8 mouse cellular contexts compared by ENCODE assay signal in genomic region chr3:95161041-95161551, GRCm38 (mm10). TPM values are rescaled to one million over a fixed set of nuclear protein-coding genes. Genes with fewer than 3 reads are reported as not detected.
DNase-seq lines count a peak whose midpoint lies in the region; ATAC-seq and TF ChIP-seq lines count a peak whose summit lies in the region.

No protein-coding gene starts in this region.

- no peak for TF ChIP-seq CTCF in kidney, postnatal 0 days (IDR thresholded peaks at IDR 0.05; ENCODE audit: low read depth)

- peak overlapping the region; percentile 61 for H3K9ac ChIP-seq in kidney, postnatal 0 days (ENCODE audit: low read depth, low read length)
- peak overlapping the region; percentile 89 for H3K9ac ChIP-seq in forebrain, embryonic 13.5 days

- no peaks in the 10 kb centered on the region for H3K36me3 ChIP-seq in kidney, postnatal 0 days (ENCODE audit: insufficient read depth, low read length)
- peaks cover 22% of the 10 kb centered on the region for H3K36me3 ChIP-seq in forebrain, embryonic 13.5 days (ENCODE audit: poor library complexity, severe bottlenecking)

- peak overlapping the region; percentile 64 for H3K4me3 ChIP-seq in kidney, postnatal 0 days (replicated peaks; ENCODE audit: low read depth, low read length)
- peak overlapping the region; percentile 78 for H3K4me3 ChIP-seq in brown adipose tissue, adult 24 weeks (ENCODE audit: insufficient read depth, low read depth, low read length)
- H3K4me3 ChIP-seq in forebrain, embryonic 13.5 days = peak overlapping the region; percentile 88

- peaks cover 12% of the 10 kb centered on the region; the same call in 1 of the 2 replicates for H3K4me1 ChIP-seq in kidney, postnatal 0 days (replicated peaks; ENCODE audit: insufficient read depth, low read length)
- H3K4me1 ChIP-seq in brown adipose tissue, adult 24 weeks (ENCODE audit: control insufficient read depth, insufficient read depth, insufficient read length, low read length) = peaks cover 4% of the 10 kb centered on the region; the same call in 1 of the 2 replicates
- H3K4me1 ChIP-seq in forebrain, embryonic 13.5 days = peaks cover 38% of the 10 kb centered on the region

- ATAC-seq in kidney, postnatal 0 days (replicated peaks; ENCODE audit: low FRiP score, low read depth) = peak; percentile 19; the same call in 1 of the 2 replicates
- peak; percentile 14 for ATAC-seq in forebrain, embryonic 13.5 days

- no peaks in the 10 kb centered on the region for H3K27me3 ChIP-seq in kidney, postnatal 0 days (ENCODE audit: insufficient read depth, low read length)
- 0 out of 2 replicates have a peak, but pooled peaks cover 5% of the 10 kb centered on the region for H3K27me3 ChIP-seq in forebrain, embryonic 13.5 days

- peak overlapping the region; percentile 97 for H3K4me2 ChIP-seq in kidney, postnatal 0 days (ENCODE audit: low read length)
- H3K4me2 ChIP-seq in forebrain, embryonic 13.5 days = peak overlapping the region; percentile 70

- DNase-seq in kidney, postnatal 0 days (ENCODE audit: low spot score) = peak; percentile 39
- no peak for DNase-seq in kidney, adult 11 months
- DNase-seq in kidney, postnatal 4 days = peak; percentile 51 to 66
- DNase-seq in neural tube, embryonic 10.5 days (ENCODE audit: extremely low spot score, low spot score) = peak; percentile 60
- no peak for DNase-seq in T-cell, adult 2 months (ENCODE audit: low spot score)
- no peak for DNase-seq in ovary, postnatal 10 days (ENCODE audit: low spot score)

- H3K27ac ChIP-seq in kidney, postnatal 0 days = no peak overlapping the region
- no peak overlapping the region for H3K27ac ChIP-seq in brown adipose tissue, adult 24 weeks (replicated peaks; ENCODE audit: low read depth, low read length)
- H3K27ac ChIP-seq in forebrain, embryonic 13.5 days = peak overlapping the region; percentile 70

- WGBS in kidney, postnatal 0 days = 0% methylated on average over 22 of the region's 30 CpGs
- under 1% methylated on average over 29 of the region's 30 CpGs for WGBS in forebrain, embryonic 13.5 days

- no peaks in the 10 kb centered on the region for H3K9me3 ChIP-seq in kidney, postnatal 0 days (replicated peaks; ENCODE audit: low read length)
- H3K9me3 ChIP-seq in forebrain, embryonic 13.5 days (replicated peaks) = no peaks in the 10 kb centered on the region

RNA-seq across cellular contexts. Expression of gene Sema6c, which starts 0.8 kb away (rescaled TPM):
- polyA plus RNA-seq in kidney, postnatal 0 days (2015; fragmentation: Nextera tagmentation; extraction: Ambion mirVana) = 1.8 and 2.9 TPM in 2 replicates
- polyA plus RNA-seq in brown adipose tissue, adult 24 weeks (2012; ENCODE audit: insufficient read depth, insufficient read length, missing spikeins) = 1.5 and 2.6 TPM in 2 replicates
- polyA plus RNA-seq in forebrain, embryonic 13.5 days (2015; fragmentation: Nextera tagmentation; extraction: Ambion mirVana) = 14.1 and 14.6 TPM in 2 replicates

RNA-seq across cellular contexts. Expression of gene Tnfaip8l2, which starts 18.9 kb away (rescaled TPM):
- polyA plus RNA-seq in kidney, postnatal 0 days (2015; fragmentation: Nextera tagmentation; extraction: Ambion mirVana) = 2.8 and 3.6 TPM in 2 replicates
- polyA plus RNA-seq in brown adipose tissue, adult 24 weeks (2012; ENCODE audit: insufficient read depth, insufficient read length, missing spikeins) = 2.7 and 2.8 TPM in 2 replicates
- 1.1 and 1.2 TPM in 2 replicates for polyA plus RNA-seq in forebrain, embryonic 13.5 days (2015; fragmentation: Nextera tagmentation; extraction: Ambion mirVana)

RNA-seq across cellular contexts. Expression of gene Lysmd1, which starts 27.2 kb away (rescaled TPM):
- 14.4 and 15.2 TPM in 2 replicates for polyA plus RNA-seq in kidney, postnatal 0 days (2015; fragmentation: Nextera tagmentation; extraction: Ambion mirVana)
- polyA plus RNA-seq in brown adipose tissue, adult 24 weeks (2012; ENCODE audit: insufficient read depth, insufficient read length, missing spikeins) = 7.3 and 7.6 TPM in 2 replicates
- 29.6 and 30.8 TPM in 2 replicates for polyA plus RNA-seq in forebrain, embryonic 13.5 days (2015; fragmentation: Nextera tagmentation; extraction: Ambion mirVana)

RNA-seq across cellular contexts. Expression of gene Scnm1, which starts 27.3 kb away (rescaled TPM):
- 63.0 and 63.5 TPM in 2 replicates for polyA plus RNA-seq in kidney, postnatal 0 days (2015; fragmentation: Nextera tagmentation; extraction: Ambion mirVana)
- 34.7 and 62.1 TPM in 2 replicates for polyA plus RNA-seq in brown adipose tissue, adult 24 weeks (2012; ENCODE audit: insufficient read depth, insufficient read length, missing spikeins)
- polyA plus RNA-seq in forebrain, embryonic 13.5 days (2015; fragmentation: Nextera tagmentation; extraction: Ambion mirVana) = 99.5 and 106 TPM in 2 replicates

RNA-seq across cellular contexts. Expression of gene Tmod4, which starts 36.8 kb away (rescaled TPM):
- 0.69 and 0.83 TPM in 2 replicates for polyA plus RNA-seq in kidney, postnatal 0 days (2015; fragmentation: Nextera tagmentation; extraction: Ambion mirVana)
- polyA plus RNA-seq in brown adipose tissue, adult 24 weeks (2012; ENCODE audit: insufficient read depth, insufficient read length, missing spikeins) = 7.3 and 12.4 TPM in 2 replicates
- polyA plus RNA-seq in forebrain, embryonic 13.5 days (2015; fragmentation: Nextera tagmentation; extraction: Ambion mirVana) = 0.72 and 0.81 TPM in 2 replicates

Comparison
In these comparisons a context has a peak if more than half of its experiments do, and no peak if none do; other contexts are left out.
1. DNase-seq: peak in kidney, postnatal 0 days (single experiment), kidney, postnatal 4 days (2 of 2) and neural tube, embryonic 10.5 days (single experiment); none in kidney, adult 11 months (single experiment), T-cell, adult 2 months (single experiment) and ovary, postnatal 10 days (single experiment).
2. Peak in every context shown above with its lines, with median percentiles within 50 percentile points of each other: H3K4me3 ChIP-seq.